Mouse (Mus musculus): ENCODE measurements around the gene Rnaseh2b.

DNA sequence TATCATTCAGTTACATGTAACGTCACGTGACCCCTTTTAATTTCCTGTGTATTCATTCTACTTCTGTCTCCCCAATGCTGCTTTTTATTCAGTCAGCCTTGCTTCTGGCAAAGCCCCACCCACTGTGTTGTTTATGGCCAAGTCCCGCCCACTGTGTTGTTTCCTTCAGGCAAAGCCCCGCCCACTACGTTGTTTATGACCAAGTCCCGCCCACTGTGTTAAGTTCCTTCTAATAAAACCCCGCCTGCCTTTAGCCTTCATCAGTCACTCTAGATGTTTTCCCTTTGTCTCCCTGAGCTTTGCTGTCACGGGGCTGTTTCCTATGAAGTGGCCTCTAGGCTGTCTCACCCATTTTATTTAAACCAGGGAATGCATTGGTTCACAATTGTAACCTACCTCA is 38.0 kb upstream of the Rnaseh2b start:
- TF ChIP-seq CTCF (IDR thresholded peaks at IDR 0.05; ENCODE audit: low read depth, low read length) (no peak), GATA1 (IDR thresholded peaks at IDR 0.05; ENCODE audit: borderline replicate concordance, low read length) (no peak), POLR2AphosphoS5 (IDR thresholded peaks at IDR 0.05; ENCODE audit: insufficient replicate concordance, low read depth, low read length) (no peak), GATA2 (IDR thresholded peaks at IDR 0.05; ENCODE audit: borderline replicate concordance, low read depth, low read length) (no peak)
